Mouse (Mus musculus) CH12.LX (cell line): ENCODE data around the gene Esyt2. TPM values are rescaled to one million over a fixed set of nuclear protein-coding genes. Genes with fewer than 3 reads are reported as not detected.

Experiments
- DNase-seq: peaks from one replicate; pipeline ENCODE4 v3.0.0-alpha.2; 2013; ENCODE audit errors: extremely low read depth
- H3K27ac ChIP-seq: 2 replicates; pipeline ENCODE4 v1.5.1; 2012; ENCODE audit warnings: low read depth, mild to moderate bottlenecking, control low read depth, moderate library complexity; ENCODE audit not compliant: insufficient read depth
- H3K27me3 ChIP-seq: replicated peaks from 2 replicates; pipeline ENCODE3; 2012; ENCODE audit warnings: inconsistent platforms
- H3K36me3 ChIP-seq, 2 experiments: replicated peaks in 1 of 2; 2 replicates each; pipeline versions ENCODE3 to v1.6.1; 2012; ENCODE audit warnings: inconsistent platforms in 1 of 2, low read length in 1 of 2, mild to moderate bottlenecking in 1 of 2, mixed read lengths in 1 of 2, moderate library complexity in 1 of 2; ENCODE audit not compliant: control insufficient read depth in 1 of 2, insufficient read depth in 1 of 2
- H3K4me1 ChIP-seq, 2 experiments: 2 replicates each; pipeline ENCODE4 v1.6.1; 2012; ENCODE audit warnings: inconsistent platforms in 1 of 2, moderate library complexity in 1 of 2; ENCODE audit not compliant: insufficient read depth in 2 of 2, control insufficient read depth in 1 of 2
- H3K4me2 ChIP-seq: 2 replicates; pipeline ENCODE4 v1.6.1; 2012; ENCODE audit warnings: low read depth, mild to moderate bottlenecking, control low read depth; ENCODE audit not compliant: poor library complexity, insufficient read depth, severe bottlenecking
- H3K4me3 ChIP-seq, 3 experiments: fragments of 150-350 bp in 1 of 3; sonication (generic) in 1 of 3; replicated peaks in 1 of 3; 2 replicates each; pipeline versions ENCODE3 to v1.5.1; 2011 to 2012; ENCODE audit warnings: low read depth in 2 of 3, low read length in 2 of 3, mild to moderate bottlenecking in 2 of 3, moderate library complexity in 2 of 3, control low read depth in 1 of 3, improper control_type of control experiment in 1 of 3, inconsistent platforms in 1 of 3, mixed read lengths in 1 of 3; ENCODE audit not compliant: poor library complexity in 1 of 3
- H3K79me2 ChIP-seq: replicated peaks from 2 replicates; pipeline ENCODE4 v1.6.1; 2012; ENCODE audit warnings: mild to moderate bottlenecking, moderate library complexity; ENCODE audit not compliant: control insufficient read depth, poor library complexity, insufficient read depth, severe bottlenecking; ENCODE audit errors: extremely low read depth
- H3K9ac ChIP-seq: 2 replicates; pipeline ENCODE4 v1.6.1; 2012; ENCODE audit warnings: low read depth, mild to moderate bottlenecking, control low read depth, moderate library complexity; ENCODE audit not compliant: insufficient read depth
- H3K9me3 ChIP-seq: replicated peaks from 2 replicates; pipeline ENCODE3; 2012; ENCODE audit warnings: low read length, inconsistent platforms, mixed read lengths
- BHLHE40 ChIP-seq: IDR thresholded peaks from 2 replicates; pipeline ENCODE4 v1.6.1; 2011; ENCODE audit warnings: mild to moderate bottlenecking, low read depth, low read length, improper control_type of control experiment
- CHD2 ChIP-seq: IDR thresholded peaks from 2 replicates; pipeline ENCODE4 v1.6.1; 2011; ENCODE audit warnings: low read length, improper control_type of control experiment
- CTCF ChIP-seq, 2 experiments: IDR thresholded peaks in 1 of 2; conservative IDR thresholded peaks in 1 of 2; 2 replicates each; pipeline ENCODE4 v1.5.1; 2011 to 2012; ENCODE audit warnings: low read depth in 2 of 2, low read length in 2 of 2, improper control_type of control experiment in 1 of 2, inconsistent platforms in 1 of 2, mild to moderate bottlenecking in 1 of 2, moderate library complexity in 1 of 2
- EP300 ChIP-seq: IDR thresholded peaks from 2 replicates; pipeline ENCODE4 v1.6.1; 2011; ENCODE audit warnings: low read length, improper control_type of control experiment
- ETS1 ChIP-seq: conservative IDR thresholded peaks from 2 replicates; pipeline ENCODE4 v1.6.1; 2012; ENCODE audit warnings: low read depth, mild to moderate bottlenecking, inconsistent platforms, low read length, improper control_type of control experiment, moderate library complexity
- JUND ChIP-seq: conservative IDR thresholded peaks from 2 replicates; pipeline ENCODE4 v1.6.1; 2011; ENCODE audit warnings: low read depth, low read length, improper control_type of control experiment
- KAT2A ChIP-seq: IDR thresholded peaks from 2 replicates; pipeline ENCODE4 v1.6.1; 2012; ENCODE audit warnings: low read length, improper control_type of control experiment, inconsistent platforms; ENCODE audit not compliant: insufficient replicate concordance
- MEF2A ChIP-seq: IDR thresholded peaks from 2 replicates; pipeline ENCODE4 v1.6.1; 2014; ENCODE audit warnings: low read depth, mild to moderate bottlenecking, inconsistent platforms, low read length, improper control_type of control experiment, borderline replicate concordance
- MYC ChIP-seq: IDR thresholded peaks from 2 replicates; pipeline ENCODE4 v1.6.1; 2011; ENCODE audit warnings: low read depth, mild to moderate bottlenecking, improper control_type of control experiment, low read length
- NELFE ChIP-seq: IDR thresholded peaks from 2 replicates; pipeline ENCODE4 v1.6.1; 2011; ENCODE audit warnings: low read depth, low read length, improper control_type of control experiment
- NRF1 ChIP-seq: IDR thresholded peaks from 2 replicates; pipeline ENCODE4 v1.6.1; 2014; ENCODE audit warnings: low read depth, mild to moderate bottlenecking, inconsistent platforms, low read length, improper control_type of control experiment, moderate library complexity
- POLR2AphosphoS2 ChIP-seq: IDR thresholded peaks from 2 replicates; pipeline ENCODE4 v1.6.1; 2011; ENCODE audit warnings: low read depth, low read length, improper control_type of control experiment
- RCOR1 ChIP-seq: conservative IDR thresholded peaks from 2 replicates; pipeline ENCODE4 v1.6.1; 2012; ENCODE audit warnings: low read depth, mild to moderate bottlenecking, inconsistent platforms, low read length, improper control_type of control experiment
- SIN3A ChIP-seq: IDR thresholded peaks from 2 replicates; pipeline ENCODE4 v1.6.1; 2012; ENCODE audit warnings: low read length, improper control_type of control experiment, inconsistent platforms
- SMC3 ChIP-seq: IDR thresholded peaks from 2 replicates; pipeline ENCODE4 v1.6.1; 2011; ENCODE audit warnings: low read depth, low read length, improper control_type of control experiment
- ZC3H11A ChIP-seq: IDR thresholded peaks from 2 replicates; pipeline ENCODE4 v1.6.1; 2012; ENCODE audit warnings: low read depth, mild to moderate bottlenecking, inconsistent platforms, low read length, improper control_type of control experiment
- ZMIZ1 ChIP-seq: IDR thresholded peaks from 2 replicates; pipeline ENCODE4 v1.6.1; 2012; ENCODE audit warnings: low read depth, mild to moderate bottlenecking, inconsistent platforms, low read length, improper control_type of control experiment
- dilution Hi-C: fragments of 300-500 bp; cut with MboI; formaldehyde crosslinking; loops from 2 replicates; pipeline ENCODE4 v1.14.3; 2020; ENCODE audit warnings: low sequenced_read_pairs; ENCODE audit not compliant: extremely low pct_unique_long_range_greater_than_20kb, extremely low pct_ligation_motif_present
- in situ Hi-C: fragments of 300-500 bp; cut with MboI; formaldehyde crosslinking; loops from 3 replicates; pipeline ENCODE4 v1.14.3; 2019; ENCODE audit warnings: low sequenced_read_pairs, low pct_ligation_motif_present, low pct_unique_long_range_greater_than_20kb, mixed read lengths
- polyA plus RNA-seq: library from polyadenylated mRNA; unstranded; fragments of >175 nt; gene quantifications from 2 replicates; pipeline ENCODE4 v1.2.1, GENCODE M21; 2012; ENCODE audit warnings: low read depth; ENCODE audit not compliant: insufficient read length
- total RNA-seq, 2 experiments: library from RNA; depleted of rRNA; stranded (reverse); fragments of 300-350 nt in 1 of 2; fragments of >200 nt in 1 of 2; gene quantifications; 2 replicates each; pipeline ENCODE4 v1.2.3; 2012 to 2014

Esyt2 gene
- total and polyA plus RNA-seq, 3 experiments, result 6.9 to 12.8 (median 8.2) TPM

- Histone ChIP-seq H3K9me3 (no peaks in the 10 kb centered on the region), H3K36me3 (no peaks in the 10 kb centered on the region), H3K4me2 (no peak overlapping the region), H3K27ac (no peak overlapping the region), H3K9ac (no peak overlapping the region), H3K27me3 (no peaks in the 10 kb centered on the region), H3K4me1 (no peaks in the 10 kb centered on the region), H3K79me2 (no peaks in the 10 kb centered on the region), H3K4me3 (no peak overlapping the region)
- TF ChIP-seq SIN3A, result no peak
- no peak for TF ChIP-seq EP300
- no peak for TF ChIP-seq NRF1
- no peak for TF ChIP-seq RCOR1
- no peak for TF ChIP-seq SMC3
- TF ChIP-seq MEF2A, result no peak
- TF ChIP-seq BHLHE40, result no peak
- no peak for DNase-seq
- dilution Hi-C loops, result no loop called here
- in situ Hi-C loops, result no loop called here
Measured at GRCm38 (mm10) chr12:116383101-116383500, 102.1 kb downstream of the Esyt2 start.

GRCm38 (mm10) chr12:116383995-116384394 is 103.0 kb downstream of the Esyt2 start:
- H3K9ac ChIP-seq, result no peak overlapping the region
- H3K4me2 ChIP-seq, result no peak overlapping the region
- H3K27me3 ChIP-seq, result no peaks in the 10 kb centered on the region
- H3K27ac ChIP-seq, result no peak overlapping the region
- DNase-seq, result no peak
- no peaks in the 10 kb centered on the region for H3K9me3 ChIP-seq
- no peak overlapping the region for H3K4me3 ChIP-seq
- no peaks in the 10 kb centered on the region for H3K4me1 ChIP-seq
- dilution Hi-C loops (no loop called here), in situ Hi-C loops (no loop called here)
- H3K36me3 ChIP-seq, result no peaks in the 10 kb centered on the region
- H3K79me2 ChIP-seq, result no peaks in the 10 kb centered on the region
- TF ChIP-seq CHD2 (no peak), BHLHE40 (no peak), POLR2AphosphoS2 (no peak), JUND (no peak), NELFE (no peak), EP300 (no peak), ZMIZ1 (no peak), MYC (no peak), CTCF (conservative IDR thresholded peaks at IDR 0.05 in 1 of 2, IDR thresholded peaks at IDR 0.05 in 1 of 2; ENCODE audit: low read depth in 2 of 2, low read length in 2 of 2) (no peak), ZC3H11A (no peak), SIN3A (no peak), RCOR1 (no peak), NRF1 (no peak), ETS1 (no peak), KAT2A (no peak)
